Comparison of ENCODE assay signal across 9 mouse cellular contexts in the genomic region with DNA sequence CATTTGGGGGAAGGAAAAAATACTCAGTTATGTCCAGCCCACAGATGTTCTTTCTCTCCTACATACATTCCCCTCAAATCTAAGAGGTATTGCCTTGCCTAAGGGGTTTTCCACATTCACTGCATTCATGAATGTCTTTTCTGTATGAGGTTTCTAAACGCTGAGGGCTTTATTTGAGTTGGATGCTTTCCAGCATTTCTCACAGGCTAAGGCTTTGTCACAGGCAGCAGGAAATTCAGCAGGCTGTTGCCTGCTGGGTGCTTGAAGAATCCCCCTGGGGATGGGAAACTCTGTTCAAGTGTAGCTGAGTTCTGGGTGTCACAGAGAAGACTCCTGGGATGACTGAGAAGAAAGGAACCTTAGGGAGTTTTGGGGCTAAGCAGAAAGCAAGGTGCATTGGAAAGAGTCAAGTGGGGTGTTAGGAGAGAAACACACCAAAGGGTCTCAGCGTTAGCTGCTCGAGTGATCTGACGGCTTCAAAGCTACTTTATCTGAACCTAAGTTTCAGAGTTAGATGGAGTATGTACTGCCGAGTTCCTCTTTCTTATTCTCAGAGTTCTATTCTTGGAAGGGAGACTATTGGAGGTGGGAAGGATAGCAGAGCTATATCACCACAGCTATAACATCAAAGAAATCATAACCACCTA. TPM values are rescaled to one million over a fixed set of nuclear protein-coding genes. Genes with fewer than 3 reads are reported as not detected.
DNase-seq lines count a peak whose midpoint lies in the region.
"Had no signal": no experiment of that assay in that cellular context is flagged by ENCODE, and none has a peak within 500 bp of the region (broad histone marks: within the 10 kb centered on the region; RNA-seq: fewer than 3 reads in every experiment).

No protein-coding gene starts in this region.

- DNase-seq in adrenal gland, adult 2 months, result peak; percentile 25
- no peak for DNase-seq in adrenal gland, postnatal 25 days
- peak; percentile 47 to 59 for DNase-seq in right cerebral cortex, postnatal 10 days (ENCODE audit: low spot score in 2 of 2)
- DNase-seq in right cerebral cortex, postnatal 4 days, result no peak
- peak; percentile 57 for DNase-seq in kidney, postnatal 14 days
- no peak for DNase-seq in c-Kit-positive CD71-positive TER-119-positive erythroid progenitor cells, embryonic 14.5 days (ENCODE audit: low spot score)
- no peak for DNase-seq in testis, postnatal 14 days (ENCODE audit: low spot score)
- no peak for DNase-seq in layer of hippocampus, adult 11-12 months (ENCODE audit: low spot score)
- DNase-seq: thymus, postnatal 36 days had no signal

RNA-seq across cellular contexts. Expression of a gene that starts 14.2 kb away (rescaled TPM):
- total RNA-seq in adrenal gland, adult 2 months (2021), result 10 to 100 TPM in 1 of 2 experiments, 1 to 10 TPM in 1; 8.4 to 11.3 TPM
- polyA plus RNA-seq in adrenal gland, adult 2 months (2012; rRNA removed), result 6.8 and 8.6 TPM in 2 replicates
- total RNA-seq in adrenal gland, postnatal 25 days (2021), result 9.7 and 12.1 TPM in 2 replicates

RNA-seq across cellular contexts. Expression of a gene that starts 54.5 kb away (rescaled TPM):
- 100 to 1,000 TPM; 578 to 689 TPM for total RNA-seq in adrenal gland, adult 2 months (2021)
- polyA plus RNA-seq in adrenal gland, adult 2 months (2012; rRNA removed), result 376 and 431 TPM in 2 replicates
- 644 and 715 TPM in 2 replicates for total RNA-seq in adrenal gland, postnatal 25 days (2021)

Comparison
In these comparisons a context has a peak if more than half of its experiments do, and no peak if none do; other contexts are left out.
1. DNase-seq: peak in adrenal gland, adult 2 months (single experiment), right cerebral cortex, postnatal 10 days (2 of 2) and kidney, postnatal 14 days (single experiment); none in adrenal gland, postnatal 25 days (single experiment), right cerebral cortex, postnatal 4 days (single experiment), c-Kit-positive CD71-positive TER-119-positive erythroid progenitor cells, embryonic 14.5 days (single experiment), testis, postnatal 14 days (single experiment) and layer of hippocampus, adult 11-12 months (single experiment).